Mouse (Mus musculus) lung, adult 2 months (tissue): Measurements from ENCODE around the gene Flnb. TPM values are rescaled to one million over a fixed set of nuclear protein-coding genes. Genes with fewer than 3 reads are reported as not detected.

ENCODE experiments used
- DNase-seq: peaks from one replicate; pipeline ENCODE4 v3.0.0; 2022
- H3K4me1 ChIP-seq: fragments of 200-500 bp; 2 replicates; pipeline ENCODE4 v1.6.1; 2011; ENCODE audit warnings: low read length; ENCODE audit not compliant: control insufficient read depth, insufficient read depth
- H3K4me3 ChIP-seq: fragments of 200-500 bp; replicated peaks from 2 replicates; pipeline ENCODE3; 2011; ENCODE audit warnings: low read depth, mild to moderate bottlenecking, control low read depth, low read length; ENCODE audit errors: extremely low read depth
- CTCF ChIP-seq: fragments of 200-500 bp; IDR thresholded peaks from 2 replicates; pipeline ENCODE4 v1.5.1; 2011; ENCODE audit warnings: mild to moderate bottlenecking, low read length, control low read depth; ENCODE audit not compliant: insufficient read depth
- POLR2A ChIP-seq: fragments of 200-500 bp; IDR thresholded peaks from 2 replicates; pipeline ENCODE4 v1.6.1; 2011; ENCODE audit warnings: low read depth, mild to moderate bottlenecking, control low read depth, low read length, borderline replicate concordance; ENCODE audit errors: extremely low read depth
- WGBS: fragments of 180-500 bp; shearing (Covaris S2); methylation state at CpG from one replicate; pipeline ENCODE4 v1.1.7; 2018; 5-methylcytosine and 5-hydroxymethylcytosine counted together
- polyA plus RNA-seq: library from polyadenylated mRNA; depleted of rRNA; stranded (reverse); fragments of >200 nt; gene quantifications from 2 replicates; pipeline ENCODE4 v1.2.3, GENCODE M21; 2012

The Flnb gene
- polyA plus RNA-seq, 1 experiment: 26.4 TPM

DNA sequence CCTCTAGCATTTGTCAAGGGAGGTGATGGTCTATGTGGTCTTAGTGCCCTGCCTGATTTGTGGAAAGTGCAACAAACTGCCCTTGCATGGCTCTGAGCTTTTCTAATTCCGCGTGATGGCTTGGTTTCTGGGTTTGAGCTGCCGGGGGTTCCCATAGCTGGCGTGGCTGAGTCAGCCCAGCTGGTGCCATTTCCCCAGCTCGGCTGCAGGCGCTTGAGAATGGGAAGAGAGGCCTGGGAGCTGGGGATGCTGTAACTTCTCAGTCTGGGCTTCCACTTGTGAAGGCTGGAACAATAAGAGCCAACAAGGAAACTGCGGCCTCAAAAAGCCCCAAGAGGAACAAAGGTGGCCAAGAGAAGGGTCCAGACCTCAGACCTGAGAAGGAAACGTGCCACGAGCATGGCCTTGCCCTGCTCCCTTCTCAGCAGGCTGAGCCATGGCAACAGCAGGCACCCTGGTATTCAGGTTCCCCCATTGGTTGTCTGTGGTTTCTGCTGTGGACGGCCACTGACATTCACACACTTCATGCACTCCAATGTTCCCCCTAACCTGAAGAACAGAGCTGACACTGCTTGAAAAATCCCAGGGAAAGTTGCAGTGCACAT is 154.2 kb downstream of the Flnb start:
- DNase-seq: no peak
- Histone ChIP-seq H3K4me3 (no peak overlapping the region), H3K4me1 (no peaks in the 10 kb centered on the region)
- WGBS: 55% methylated on average over 10 of the region's 10 CpGs
- TF ChIP-seq CTCF: no peak
- no peak for TF ChIP-seq POLR2A

DNA sequence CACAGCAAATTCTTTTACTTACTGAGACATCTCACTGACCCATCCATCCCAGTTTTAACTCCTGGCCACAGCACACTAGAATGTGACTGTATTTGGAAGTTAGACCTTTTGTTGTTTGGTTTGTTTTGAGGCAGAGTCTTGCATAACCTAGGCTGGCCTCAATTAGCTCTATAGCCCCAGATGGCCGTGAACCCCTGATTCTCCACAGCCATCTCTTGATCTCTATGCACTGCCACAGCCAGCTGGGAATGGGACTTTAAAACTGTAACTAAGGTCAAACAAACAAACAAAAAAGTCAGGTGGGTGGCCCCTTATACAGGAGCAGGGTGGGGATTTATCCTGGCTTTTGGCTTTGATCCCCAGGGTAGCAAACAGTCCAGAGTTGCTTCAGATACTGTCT is 156.9 kb downstream of the Flnb start:
- no peaks in the 10 kb centered on the region for H3K4me1 ChIP-seq
- DNase-seq: no peak
- no peak overlapping the region for H3K4me3 ChIP-seq
- TF ChIP-seq POLR2A (no peak), CTCF (no peak)
- WGBS: 85% methylated on average over 1 of the region's 1 CpGs

DNA sequence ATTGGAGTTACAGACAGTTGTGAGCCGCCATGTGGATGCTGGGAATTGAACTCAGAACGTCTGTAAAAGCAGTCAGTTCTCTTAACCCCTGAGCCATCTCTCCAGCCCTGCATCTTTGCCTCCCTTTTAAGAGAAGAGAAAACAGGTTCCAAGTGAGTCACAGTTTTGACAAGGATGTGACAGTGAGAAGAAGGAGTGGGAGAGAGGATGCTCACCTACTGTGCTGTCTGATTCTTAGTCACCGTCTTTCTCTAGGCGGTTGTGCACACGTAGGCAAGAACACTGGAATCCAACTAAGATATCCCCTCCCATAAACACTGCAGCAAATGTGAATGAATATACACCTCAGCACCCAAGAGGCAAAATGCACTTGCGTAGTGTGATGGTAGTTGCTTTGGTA is 157.4 kb downstream of the Flnb start:
- no peak for DNase-seq
- Histone ChIP-seq H3K4me1 (no peaks in the 10 kb centered on the region), H3K4me3 (no peak overlapping the region)
- 74% methylated on average over 6 of the region's 6 CpGs for WGBS
- TF ChIP-seq CTCF: no peak
- TF ChIP-seq POLR2A: no peak

DNA sequence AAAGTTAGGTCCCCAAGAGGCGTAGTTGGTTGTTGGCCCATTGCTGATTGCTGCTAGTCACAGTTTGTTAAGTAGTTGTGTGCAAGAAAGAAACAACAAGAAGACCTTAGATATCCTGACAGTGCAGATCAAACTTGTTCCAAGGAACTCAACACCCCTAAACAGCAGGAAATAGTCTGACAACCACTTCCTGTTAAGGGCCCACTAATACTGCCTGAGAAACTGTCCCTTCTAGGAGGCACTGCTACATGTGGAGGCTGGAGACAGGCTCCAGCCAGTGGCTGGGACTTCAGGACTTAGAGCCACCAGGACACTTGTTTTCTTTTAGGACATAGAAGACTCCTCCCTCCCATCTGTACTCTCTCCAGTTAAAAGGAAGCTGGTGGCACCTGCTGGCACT is 159.7 kb downstream of the Flnb start:
- WGBS: 98% methylated on average over 1 of the region's 1 CpGs
- no peak for DNase-seq
- H3K4me3 ChIP-seq: no peak overlapping the region
- H3K4me1 ChIP-seq: no peaks in the 10 kb centered on the region
- TF ChIP-seq CTCF: no peak
- TF ChIP-seq POLR2A: no peak

DNA sequence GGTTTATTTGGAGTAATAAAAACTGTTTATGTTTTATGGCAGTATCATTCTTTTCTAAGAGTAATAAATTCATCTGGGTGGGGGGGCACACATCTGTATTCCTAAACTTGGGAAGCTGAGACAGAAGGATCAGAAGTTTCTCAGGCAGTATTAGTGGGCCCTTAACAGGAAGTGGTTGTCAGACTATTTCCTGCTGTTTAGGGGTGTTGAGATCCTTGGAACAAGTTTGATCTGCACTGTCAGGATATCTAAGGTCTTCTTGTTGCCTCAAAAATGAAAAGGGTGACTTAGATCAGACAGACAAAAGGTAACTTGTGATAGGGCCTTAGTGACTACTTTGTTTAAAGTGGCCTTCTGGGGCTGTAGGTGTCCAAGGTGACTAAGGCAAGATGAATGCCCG is 160.4 kb downstream of the Flnb start:
- no peak for DNase-seq
- no peak for TF ChIP-seq POLR2A
- no peak for TF ChIP-seq CTCF
- no peaks in the 10 kb centered on the region for H3K4me1 ChIP-seq
- H3K4me3 ChIP-seq: no peak overlapping the region
- 78% methylated on average over 1 of the region's 1 CpGs for WGBS

DNA sequence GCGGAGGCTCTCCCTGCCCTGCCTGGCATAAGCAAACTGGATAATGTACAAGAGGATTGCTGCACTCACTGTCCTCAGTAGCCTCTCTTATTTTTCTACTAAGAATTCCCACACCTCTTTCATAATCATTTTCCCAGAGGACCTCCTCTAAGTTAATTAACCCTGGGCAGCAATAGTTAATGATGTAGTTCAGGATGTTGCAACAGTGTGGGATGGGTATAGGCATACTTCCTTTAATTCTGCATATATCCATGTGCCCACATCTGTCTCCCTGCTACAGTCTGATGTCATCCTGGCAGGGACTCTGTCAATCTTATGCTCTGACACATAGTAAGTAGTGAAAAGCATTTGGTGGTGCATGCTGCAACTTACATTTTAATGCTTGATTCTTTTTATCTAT is 163.5 kb downstream of the Flnb start:
- DNase-seq: no peak
- no peak overlapping the region for H3K4me3 ChIP-seq
- TF ChIP-seq CTCF (no peak), POLR2A (no peak)
- H3K4me1 ChIP-seq: no peaks in the 10 kb centered on the region
- WGBS: 80% methylated on average over 1 of the region's 1 CpGs

DNA sequence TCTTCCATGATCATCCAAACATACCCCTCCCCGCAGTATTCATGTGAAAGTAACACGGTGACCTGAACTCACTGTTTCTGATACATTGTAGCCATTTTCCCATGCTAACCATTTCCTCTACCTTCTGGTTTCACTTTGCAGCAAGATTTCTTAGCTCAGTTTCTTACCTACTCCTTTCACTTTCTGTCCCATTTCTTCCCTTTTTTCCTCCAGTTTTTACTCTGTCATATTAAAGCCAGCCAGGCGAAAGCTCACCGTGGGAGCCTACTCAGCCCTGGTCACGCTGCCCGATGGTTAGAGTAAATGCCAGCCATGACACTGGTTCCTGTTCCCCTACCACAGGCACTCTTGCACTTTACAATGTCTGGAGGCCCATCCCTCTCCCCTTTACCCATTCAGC is 169.2 kb downstream of the Flnb start:
- no peak overlapping the region for H3K4me3 ChIP-seq
- DNase-seq: no peak
- WGBS: 79% methylated on average over 6 of the region's 6 CpGs
- H3K4me1 ChIP-seq: no peaks in the 10 kb centered on the region
- TF ChIP-seq CTCF: no peak
- no peak for TF ChIP-seq POLR2A

DNA sequence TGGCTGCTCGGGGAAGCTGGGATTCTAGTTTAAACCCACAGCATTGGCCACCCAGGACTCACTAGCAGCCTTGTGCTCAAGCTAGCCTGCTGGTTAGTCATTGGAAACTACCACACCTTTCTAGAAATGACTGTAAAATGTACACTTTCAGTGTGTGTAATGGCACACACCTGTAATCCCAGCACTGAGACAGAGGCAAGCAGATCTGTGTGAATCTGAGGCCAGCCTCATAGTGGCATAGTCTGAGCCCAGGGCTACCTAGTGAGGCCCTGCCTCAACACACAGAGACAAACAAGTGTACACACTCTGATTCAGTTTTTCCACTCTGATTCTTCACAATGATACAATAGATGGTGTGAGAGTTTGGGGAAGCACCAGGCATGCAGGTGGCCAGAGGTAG is 171.6 kb downstream of the Flnb start:
- no peak for TF ChIP-seq CTCF
- no peak for TF ChIP-seq POLR2A
- WGBS: 69% methylated on average over 1 of the region's 1 CpGs
- H3K4me3 ChIP-seq: no peak overlapping the region

DNA sequence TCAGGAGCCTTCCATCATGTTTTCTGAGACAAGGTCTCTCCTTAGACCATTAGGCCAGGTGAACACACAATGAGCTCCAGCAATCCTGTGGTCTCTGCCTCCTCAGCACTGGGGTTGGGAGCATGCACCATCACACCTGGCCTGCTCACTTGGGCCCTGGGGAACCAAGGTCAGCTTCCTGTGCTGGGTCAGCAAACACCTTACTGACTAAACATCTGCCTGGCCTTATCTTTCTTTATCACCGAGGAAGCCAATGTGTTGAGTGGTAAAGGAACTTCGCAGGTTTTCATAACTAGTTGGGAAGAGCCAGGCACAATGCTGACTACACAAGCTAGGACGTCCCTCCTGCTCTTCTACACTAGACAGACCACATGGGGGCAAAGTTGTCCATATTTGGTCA is 172.2 kb downstream of the Flnb start:
- TF ChIP-seq POLR2A (no peak), CTCF (no peak)
- no peak for DNase-seq
- WGBS: 48% methylated on average over 3 of the region's 3 CpGs
- Histone ChIP-seq H3K4me3 (no peak overlapping the region), H3K4me1 (no peaks in the 10 kb centered on the region)

More for the DNA sequence above, 171.6 kb downstream of the Flnb start:
- no peak for DNase-seq
- no peaks in the 10 kb centered on the region for H3K4me1 ChIP-seq

DNA sequence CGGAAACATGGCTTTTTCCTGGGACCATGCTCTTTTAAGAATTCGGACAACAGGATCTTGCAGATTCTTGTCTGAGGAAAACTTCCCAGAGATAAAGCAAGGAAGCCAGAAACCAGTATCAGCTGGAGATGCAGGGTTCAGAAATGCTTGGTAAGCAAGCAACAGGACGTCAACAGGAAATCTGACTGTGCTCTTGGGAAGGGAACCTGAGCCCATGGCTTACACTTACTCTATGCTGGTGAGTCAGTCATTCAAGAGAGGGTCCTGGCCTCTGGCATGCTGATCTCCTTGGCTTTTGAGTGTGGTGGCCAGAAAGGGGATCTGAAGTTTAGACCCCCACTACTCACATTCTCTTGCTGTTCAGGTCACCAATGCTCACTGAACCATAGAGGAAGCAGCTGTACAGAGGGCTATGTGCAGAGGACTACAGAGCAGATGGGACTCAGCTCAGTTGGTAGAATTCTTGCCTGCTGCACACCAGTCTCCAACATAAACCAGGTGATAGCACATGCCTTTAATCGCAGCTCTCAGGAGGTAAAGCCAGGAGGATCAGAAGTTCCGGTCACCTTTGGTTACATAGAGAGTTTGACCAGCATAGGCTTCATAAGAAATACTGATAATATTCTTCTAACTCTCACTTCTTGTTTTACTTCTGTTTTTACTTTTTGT is 173.5 kb downstream of the Flnb start:
- TF ChIP-seq POLR2A (no peak), CTCF (no peak)
- Histone ChIP-seq H3K4me1 (no peaks in the 10 kb centered on the region), H3K4me3 (no peak overlapping the region)
- 64% methylated on average over 5 of the region's 5 CpGs for WGBS
- no peak for DNase-seq
